Mouse (Mus musculus): ENCODE results near the gene Gpsm3.

Gene Gpsm3

GRCm38 (mm10) chr17:34603375-34604060 is 13.9 kb downstream of the Gpsm3 start, which contains the start of gene Rnf5:
Rnf5 (minus strand) TSS chr17:34603690.
- DNase-seq (ENCODE audit: low spot score), result peak; percentile 100

GRCm38 (mm10) chr17:34604061-34604508 is 14.5 kb downstream of the Gpsm3 start, which contains the start of gene Agpat1:
Agpat1 (plus strand) TSS chr17:34604262.
- DNase-seq (ENCODE audit: low spot score), result peak; percentile 98

GRCm38 (mm10) chr17:34604511-34605237 is 15.1 kb downstream of the Gpsm3 start:
- no peak for DNase-seq (ENCODE audit: low spot score)

GRCm38 (mm10) chr17:34605609-34606008 is 16.0 kb downstream of the Gpsm3 start:
- peak; percentile 95 for DNase-seq (ENCODE audit: low spot score)

GRCm38 (mm10) chr17:34606186-34607039 is 16.8 kb downstream of the Gpsm3 start:
- DNase-seq (ENCODE audit: low spot score), result no peak

GRCm38 (mm10) chr17:34607997-34608396 is 18.4 kb downstream of the Gpsm3 start:
- DNase-seq (ENCODE audit: low spot score), result no peak

- no peak for DNase-seq (ENCODE audit: low spot score)
These were observed 21.4 kb downstream of the Gpsm3 start for GRCm38 (mm10) chr17:34611050-34611449.

GRCm38 (mm10) chr17:34613054-34613645 is 23.5 kb downstream of the Gpsm3 start:
- DNase-seq (ENCODE audit: low spot score), result no peak

- DNase-seq (ENCODE audit: low spot score), result no peak
These were observed 24.2 kb downstream of the Gpsm3 start for GRCm38 (mm10) chr17:34613830-34614229.

GRCm38 (mm10) chr17:34615871-34616270 is 26.3 kb downstream of the Gpsm3 start, which contains the start of gene Egfl8:
Egfl8 (minus strand) TSS chr17:34615971.
- DNase-seq (ENCODE audit: low spot score), result no peak

- DNase-seq (ENCODE audit: low spot score), result no peak
These were observed 29.4 kb downstream of the Gpsm3 start for GRCm38 (mm10) chr17:34618999-34619398.

- no peak for DNase-seq (ENCODE audit: low spot score)
These were observed 31.4 kb downstream of the Gpsm3 start for GRCm38 (mm10) chr17:34621006-34621405.

GRCm38 (mm10) chr17:34623161-34623560 is 33.6 kb downstream of the Gpsm3 start:
- DNase-seq (ENCODE audit: low spot score), result no peak

GRCm38 (mm10) chr17:34624981-34625380 is 35.4 kb downstream of the Gpsm3 start:
- no peak for DNase-seq (ENCODE audit: low spot score)

GRCm38 (mm10) chr17:34626062-34626772 is 36.6 kb downstream of the Gpsm3 start:
- DNase-seq (ENCODE audit: low spot score), result no peak

GRCm38 (mm10) chr17:34626773-34627092 is 37.1 kb downstream of the Gpsm3 start:
- DNase-seq (ENCODE audit: low spot score), result no peak

- DNase-seq (ENCODE audit: low spot score), result peak; percentile 83
These were observed 37.7 kb downstream of the Gpsm3 start for GRCm38 (mm10) chr17:34627093-34627942.

GRCm38 (mm10) chr17:34627943-34628643 is 38.5 kb downstream of the Gpsm3 start, which contains the start of gene Ppt2:
Ppt2 (minus strand) TSS chr17:34628510.
- DNase-seq (ENCODE audit: low spot score), result no peak

GRCm38 (mm10) chr17:34628644-34628967 is 39.0 kb downstream of the Gpsm3 start:
- no peak for DNase-seq (ENCODE audit: low spot score)

GRCm38 (mm10) chr17:34629221-34629751 is 39.7 kb downstream of the Gpsm3 start, which contains the start of gene Prrt1:
Prrt1 (plus strand) TSS chr17:34629533.
- DNase-seq (ENCODE audit: low spot score), result no peak

Measured in left cerebral cortex, adult 11 months (tissue).